Mouse (Mus musculus) embryonic stem cell, embryonic (primary cell): ENCODE measurements around the gene Hoxd12.

Experiments
- CTCF ChIA-PET, 4 experiments: fragments of 300-600 bp in 2 of 4; fragments of 350-600 bp in 2 of 4; sonication (Branson Sonifier 250); formaldehyde crosslinking; loops; one replicate each; lab custom pipeline; 2022; ENCODE audit warnings: inconsistent platforms in 2 of 4; lab: Charles Lee
- POLR2A ChIA-PET, 4 experiments: fragments of 300-600 bp in 2 of 4; fragments of 350-600 bp in 2 of 4; sonication (Branson Sonifier 250); formaldehyde crosslinking; loops; one replicate each; lab custom pipeline; 2022; ENCODE audit warnings: antibody characterized with exemption in 4 of 4, inconsistent platforms in 1 of 4; lab: Charles Lee

The Hoxd12 gene

GRCm38 (mm10) chr2:74686301-74686987 is 11.6 kb downstream of the Hoxd12 start:
- CTCF ChIA-PET = interaction anchor here (0.6 to 1.2 kb wide), 17 partner anchors 8 to 1171 kb away, joined by 3 to 10 read pairs (median 4); partner anchors contain the start of gene Hoxd9 (in 1 of the 4)

GRCm38 (mm10) chr2:74686988-74687697 is 12.3 kb downstream of the Hoxd12 start:
- POLR2A ChIA-PET = interaction anchor here in 1 of 4 experiments (1.1 kb wide), 1 partner anchor 19 kb away, joined by 5 read pairs; no protein-coding TSS in a partner anchor

More at GRCm38 (mm10) chr2:74686301-74686987, 11.6 kb downstream of the Hoxd12 start:
- POLR2A ChIA-PET = interaction anchor here in 2 of 4 experiments (0.7 to 1.4 kb wide), 3 partner anchors 14 to 57 kb away, joined by 3 to 6 read pairs (median 3); no protein-coding TSS in a partner anchor

GRCm38 (mm10) chr2:74687698-74688555 is 13.1 kb downstream of the Hoxd12 start:
- ChIA-PET POLR2A (interaction anchor here in 1 of 4 experiments (0.5 to 1.1 kb wide), 3 partner anchors 12 to 180 kb away, joined by 4 to 5 read pairs (median 4); no protein-coding TSS in a partner anchor), CTCF (interaction anchor here in 1 of 4 experiments (1.2 kb wide), 1 partner anchor 15 kb away, joined by 3 read pairs; no protein-coding TSS in a partner anchor)

More at GRCm38 (mm10) chr2:74686988-74687697, 12.3 kb downstream of the Hoxd12 start:
- CTCF ChIA-PET = interaction anchor here (0.6 to 1.2 kb wide), 8 partner anchors 9 to 879 kb away, joined by 3 to 10 read pairs (median 4); no protein-coding TSS in a partner anchor

DNA sequence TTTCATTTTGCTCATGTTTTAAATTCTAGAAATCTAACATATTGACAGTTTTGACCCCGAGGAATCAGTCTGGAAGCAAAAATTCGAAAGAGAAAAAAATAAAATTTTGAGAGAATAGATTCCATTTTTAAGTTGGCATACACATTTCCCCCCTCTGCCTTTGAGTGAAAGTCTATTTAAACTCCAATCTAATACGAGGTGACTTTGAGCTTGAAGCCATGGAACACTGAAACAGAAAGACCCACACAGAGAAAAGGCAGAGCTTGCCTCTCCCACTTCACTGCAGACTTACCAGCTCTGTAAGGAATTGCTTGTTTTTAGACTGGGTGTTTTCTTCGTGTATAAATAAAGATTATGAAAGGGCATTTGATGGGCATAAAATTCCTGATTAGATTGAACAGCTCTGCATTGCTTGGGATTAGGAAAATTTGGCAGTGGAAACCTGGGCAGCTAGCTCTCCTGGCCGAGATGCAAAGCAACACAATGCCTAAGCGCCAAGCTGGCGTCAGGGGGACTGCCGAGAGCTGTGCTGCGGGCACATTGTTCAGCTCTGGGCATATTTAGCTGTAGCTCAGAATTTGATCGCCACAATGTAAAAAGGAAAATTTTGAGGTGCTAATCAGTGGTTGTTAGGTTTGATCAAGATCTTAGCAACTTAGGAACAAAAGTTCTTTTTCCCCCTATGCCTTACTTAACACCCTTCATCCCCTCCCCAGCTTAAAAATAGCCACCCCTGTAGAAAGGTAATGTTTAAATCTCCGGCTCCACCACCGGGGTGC is 14.2 kb downstream of the Hoxd12 start:
- POLR2A ChIA-PET = interaction anchor here in 2 of 4 experiments (0.5 to 1.8 kb wide), 8 partner anchors 11 to 45 kb away, joined by 3 to 6 read pairs (median 4); no protein-coding TSS in a partner anchor
- CTCF ChIA-PET = interaction anchor here in 3 of 4 experiments (0.6 to 2.7 kb wide), 6 partner anchors 10 to 462 kb away, joined by 3 to 9 read pairs (median 3); partner anchors contain the start of genes Hoxd11 (in 1 of the 3), Hoxd3 (in 1 of the 3) and Hoxd4 (in 1 of the 3)

DNA sequence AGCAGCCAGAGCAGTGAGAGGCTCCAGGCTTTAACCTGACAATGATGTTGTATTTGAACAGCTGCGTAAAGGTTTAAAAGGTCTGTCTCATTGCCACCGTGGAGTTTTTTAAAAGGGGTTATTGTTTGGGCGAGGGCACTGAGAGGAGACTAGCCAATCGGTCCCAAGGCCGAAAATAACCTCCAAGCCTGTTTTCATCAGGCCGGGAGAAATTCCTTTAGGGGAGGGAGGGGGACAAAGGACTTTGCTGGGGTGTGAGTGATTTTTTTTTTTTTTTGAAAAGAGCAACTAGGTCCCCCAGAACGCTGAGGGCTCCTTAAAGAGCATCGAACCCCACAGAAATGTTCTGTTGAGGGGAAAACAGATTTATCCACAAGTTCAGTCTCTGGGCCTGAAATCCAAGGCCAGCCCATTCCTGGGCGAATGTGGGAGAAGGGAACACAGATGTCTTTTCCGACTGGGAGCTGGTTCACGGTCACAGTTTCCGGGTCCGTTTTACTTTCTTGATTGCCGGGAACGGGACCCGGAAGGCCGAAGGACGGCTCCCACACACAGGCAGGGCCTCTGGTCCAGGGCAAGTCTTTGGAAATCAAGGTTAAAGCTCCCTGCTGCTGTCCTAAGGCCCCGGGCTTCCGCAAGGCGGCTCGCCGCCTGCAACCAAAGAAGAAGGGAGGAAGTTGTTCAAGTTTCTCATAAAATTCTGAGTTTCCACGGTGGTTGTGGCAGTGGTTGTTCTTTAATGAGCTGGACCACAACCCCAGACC is 14.9 kb downstream of the Hoxd12 start:
- CTCF ChIA-PET = interaction anchor here (0.6 to 2.7 kb wide), 8 partner anchors 11 to 461 kb away, joined by 3 to 9 read pairs (median 3); partner anchors contain the start of genes Hoxd11 (in 1 of the 4), Hoxd3 (in 1 of the 4) and Hoxd4 (in 1 of the 4)
- POLR2A ChIA-PET = interaction anchor here in 2 of 4 experiments (0.6 to 1.8 kb wide), 10 partner anchors 10 to 912 kb away, joined by 3 to 5 read pairs (median 3); partner anchors contain the start of genes Hoxd11 (in 1 of the 2) and Hoxd13 (in 1 of the 2)

DNA sequence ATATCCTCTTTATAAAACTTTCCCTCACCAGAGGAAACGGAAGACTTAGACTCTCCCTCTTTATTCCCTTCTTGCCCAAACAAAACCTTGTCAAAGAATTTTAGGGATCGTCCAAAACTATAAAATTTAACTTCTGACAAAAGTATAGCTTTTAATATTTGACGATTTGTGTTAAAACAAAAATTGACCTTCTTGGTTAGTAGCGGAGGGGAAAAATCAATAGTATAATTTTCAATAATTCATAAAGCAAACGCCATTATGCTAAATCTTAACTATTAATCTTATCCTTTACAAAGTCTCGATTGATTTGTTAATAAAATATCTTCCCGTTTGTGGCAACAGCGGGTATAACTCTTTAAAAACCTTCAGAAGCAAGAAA is 15.5 kb downstream of the Hoxd12 start:
- ChIA-PET CTCF (interaction anchor here (0.6 to 2.7 kb wide), 8 partner anchors 10 to 460 kb away, joined by 3 to 8 read pairs (median 3); partner anchors contain the start of gene Hoxd11 (in 1 of the 4)), POLR2A (interaction anchor here (0.6 to 1.8 kb wide), 9 partner anchors 9 to 912 kb away, joined by 3 to 5 read pairs (median 3); partner anchors contain the start of genes Hoxd11 (in 1 of the 4) and Hoxd13 (in 1 of the 4))

GRCm38 (mm10) chr2:74691022-74691951 is 16.5 kb downstream of the Hoxd12 start, which contains the start of gene Hoxd10:
TSS of gene Hoxd10 (plus strand) at chr2:74691924.
- CTCF ChIA-PET = interaction anchor here in 3 of 4 experiments (0.6 to 2.7 kb wide), 15 partner anchors 9 to 1648 kb away, joined by 3 to 8 read pairs (median 3); partner anchors contain the start of gene Hoxd11 (in 1 of the 3)
- POLR2A ChIA-PET = interaction anchor here (0.5 to 1.4 kb wide), 9 partner anchors 10 to 929 kb away, joined by 3 to 6 read pairs (median 3); partner anchors contain the start of gene Hoxd11 (in 1 of the 4)

GRCm38 (mm10) chr2:74691995-74692807 is 17.4 kb downstream of the Hoxd12 start:
- CTCF ChIA-PET = interaction anchor here in 3 of 4 experiments (1.0 to 2.7 kb wide), 12 partner anchors 8 to 459 kb away, joined by 3 to 8 read pairs (median 3); no protein-coding TSS in a partner anchor
- POLR2A ChIA-PET = interaction anchor here in 3 of 4 experiments (0.6 to 1.8 kb wide), 9 partner anchors 9 to 1012 kb away, joined by 3 to 4 read pairs (median 3); partner anchors contain the start of genes Hoxd11 (in 1 of the 3) and Nfe2l2 (in 1 of the 3)

GRCm38 (mm10) chr2:74692808-74693431 is 18.1 kb downstream of the Hoxd12 start:
- CTCF ChIA-PET = interaction anchor here (0.6 to 1.8 kb wide), 7 partner anchors 9 to 444 kb away, joined by 3 to 6 read pairs (median 3); no protein-coding TSS in a partner anchor
- POLR2A ChIA-PET = interaction anchor here in 2 of 4 experiments (0.6 to 1.8 kb wide), 5 partner anchors 12 to 1011 kb away, joined by 3 to 4 read pairs (median 4); partner anchors contain the start of genes Hoxd11 (in 1 of the 2) and Nfe2l2 (in 1 of the 2)

DNA sequence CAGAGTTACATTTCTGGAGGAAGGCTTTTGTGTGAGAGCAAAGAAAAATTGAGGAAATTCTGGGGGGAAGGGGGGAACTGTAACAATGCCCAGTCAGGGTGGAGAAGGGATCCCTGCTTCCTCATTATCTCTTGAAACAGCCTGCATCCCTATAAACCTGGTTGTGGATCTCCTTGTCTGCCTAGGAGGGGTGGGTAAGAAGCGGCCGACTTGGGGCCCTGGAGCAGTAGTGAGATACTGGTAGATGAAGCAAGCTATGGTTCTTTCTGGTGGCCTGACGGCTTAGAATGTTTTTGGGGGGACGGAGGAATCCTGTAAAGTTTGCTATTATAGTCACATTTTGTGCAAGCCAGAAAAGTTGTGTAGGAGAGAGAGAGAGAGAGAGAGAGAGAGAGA is 18.6 kb downstream of the Hoxd12 start:
- ChIA-PET POLR2A (interaction anchor here in 1 of 4 experiments (1.0 to 1.8 kb wide), 3 partner anchors 12 to 14 kb away, joined by 3 to 4 read pairs (median 4); partner anchors contain the start of gene Hoxd11), CTCF (interaction anchor here (0.6 to 1.8 kb wide), 6 partner anchors 9 to 444 kb away, joined by 3 to 6 read pairs (median 3); no protein-coding TSS in a partner anchor)

DNA sequence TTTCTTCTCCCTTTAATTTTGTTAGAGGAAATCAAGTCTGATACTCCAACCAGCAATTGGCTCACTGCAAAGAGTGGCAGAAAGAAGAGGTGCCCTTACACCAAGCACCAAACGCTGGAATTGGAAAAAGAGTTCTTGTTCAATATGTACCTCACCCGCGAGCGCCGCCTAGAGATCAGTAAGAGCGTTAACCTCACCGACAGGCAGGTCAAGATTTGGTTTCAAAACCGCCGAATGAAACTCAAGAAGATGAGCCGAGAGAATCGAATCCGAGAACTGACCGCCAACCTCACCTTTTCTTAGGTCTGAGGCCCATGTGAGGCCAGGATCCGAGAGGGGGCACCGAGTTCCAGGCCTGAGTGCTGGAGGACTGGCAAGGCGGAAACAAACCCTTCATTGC is 19.3 kb downstream of the Hoxd12 start:
- ChIA-PET POLR2A (no interaction called here), CTCF (no interaction called here)

DNA sequence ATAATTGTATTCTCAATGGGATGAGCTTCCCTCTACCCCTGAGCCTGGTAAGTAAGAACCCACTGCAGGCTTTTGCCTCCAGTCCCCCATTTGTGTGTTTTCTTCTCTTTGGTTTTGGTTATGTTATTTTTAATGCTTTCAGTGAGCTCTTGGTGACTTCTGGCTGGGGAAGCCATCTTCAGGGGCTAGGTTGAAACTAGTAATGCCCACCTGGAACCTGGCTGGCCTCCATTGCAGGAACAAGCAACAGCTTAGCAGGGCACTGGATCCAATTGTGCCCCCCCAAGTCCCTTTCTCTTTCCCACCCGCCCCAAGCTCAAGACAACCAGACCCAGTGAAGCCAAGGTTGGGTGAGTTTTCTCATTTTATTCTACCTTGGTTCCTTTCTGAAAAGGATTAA is 20.6 kb downstream of the Hoxd12 start:
- POLR2A ChIA-PET = interaction anchor here in 1 of 4 experiments (0.6 to 0.9 kb wide), 3 partner anchors 20 to 184 kb away, joined by 4 to 5 read pairs (median 4); no protein-coding TSS in a partner anchor

More for the DNA sequence above, 20.6 kb downstream of the Hoxd12 start:
- CTCF ChIA-PET = interaction anchor here in 2 of 4 experiments (0.6 to 0.7 kb wide), 2 partner anchors 8 to 68 kb away, joined by 3 to 4 read pairs; no protein-coding TSS in a partner anchor
